Mouse (Mus musculus) kidney, embryonic 15.5 days (tissue): ENCODE measurements around the gene Cadm2. TPM values are rescaled to one million over a fixed set of nuclear protein-coding genes. Genes with fewer than 3 reads are reported as not detected.

Source experiments
- ATAC-seq: fragments of 200-750 bp; cut with Nextera tagmentation; replicated peaks from 2 replicates; pipeline ENCODE4 v1.8.0; 2017; ENCODE audit warnings: moderate TSS enrichment; ENCODE audit not compliant: low FRiP score
- H3K27ac ChIP-seq: fragments of 300-500 bp; sonication (generic); 2 replicates; pipeline ENCODE4 v1.5.1; 2015; ENCODE audit warnings: mild to moderate bottlenecking, inconsistent platforms
- H3K27me3 ChIP-seq: fragments of 300-500 bp; sonication (generic); 2 replicates; pipeline ENCODE4 v1.6.1; 2015; ENCODE audit warnings: inconsistent platforms
- H3K36me3 ChIP-seq: fragments of 300-500 bp; sonication (generic); 2 replicates; pipeline ENCODE4 v1.6.1; 2015; ENCODE audit warnings: inconsistent platforms
- H3K4me1 ChIP-seq: fragments of 300-500 bp; sonication (generic); 2 replicates; pipeline ENCODE4 v1.6.1; 2015; ENCODE audit warnings: inconsistent platforms
- H3K4me2 ChIP-seq: fragments of 300-500 bp; sonication (generic); 2 replicates; pipeline ENCODE4 v1.6.1; 2015; ENCODE audit warnings: moderate library complexity, mild to moderate bottlenecking, inconsistent platforms
- H3K4me3 ChIP-seq: fragments of 300-500 bp; sonication (generic); replicated peaks from 2 replicates; pipeline ENCODE4 v1.5.1; 2015; ENCODE audit warnings: mild to moderate bottlenecking, inconsistent platforms
- H3K9ac ChIP-seq: fragments of 300-500 bp; sonication (generic); 2 replicates; pipeline ENCODE4 v1.6.1; 2015; ENCODE audit warnings: mild to moderate bottlenecking, inconsistent platforms
- H3K9me3 ChIP-seq: fragments of 300-500 bp; sonication (generic); replicated peaks from 2 replicates; pipeline ENCODE4 v1.6.1; 2016; ENCODE audit warnings: inconsistent platforms
- WGBS: fragments of 180-500 bp; shearing (Covaris S2); methylation state at CpG from one replicate; pipeline ENCODE4 v1.1.7; 2015; ENCODE audit warnings: mixed read lengths; 5-methylcytosine and 5-hydroxymethylcytosine counted together
- polyA plus RNA-seq: library from polyadenylated mRNA; unstranded; fragments of >200 nt; fragmentation: Nextera tagmentation; extraction: Ambion mirVana; gene quantifications from 2 replicates; pipeline ENCODE4 v1.2.1, GENCODE M21; 2015

Cadm2 gene
- polyA plus RNA-seq, 1 experiment from 2014 or later = 0.26 TPM

DNA sequence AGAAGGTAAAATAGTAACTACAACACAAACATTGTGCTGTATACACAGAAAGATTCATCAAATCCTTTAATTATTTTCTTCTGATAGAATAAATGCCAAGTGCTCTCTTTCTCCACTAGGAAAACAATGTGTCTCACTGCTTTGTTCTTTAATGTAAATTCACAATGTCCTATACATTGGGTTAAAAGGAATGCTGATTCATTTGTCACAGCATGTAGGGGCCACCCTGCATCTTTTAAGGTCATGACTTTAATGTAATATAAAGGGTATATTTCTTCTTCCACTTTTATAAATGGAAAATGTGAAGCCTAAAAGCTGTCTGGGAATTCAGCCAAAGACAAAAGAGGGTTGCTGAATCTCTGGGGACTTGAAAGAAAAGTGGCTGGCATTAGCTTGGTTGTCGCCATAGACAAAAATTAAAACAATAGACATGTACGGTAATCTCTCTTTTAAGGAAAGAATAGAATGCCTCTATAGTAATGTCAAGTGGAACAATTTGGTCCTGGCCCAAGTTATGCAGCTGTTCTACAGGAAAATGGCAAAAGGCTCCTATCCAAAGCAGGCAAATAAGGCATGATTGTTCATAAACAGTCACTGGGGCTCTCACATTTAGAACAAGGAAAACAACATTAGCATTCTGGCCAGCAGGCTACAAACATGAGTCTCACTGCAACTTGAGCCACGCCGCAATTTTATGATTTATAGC is 851.9 kb downstream of the Cadm2 start:
- H3K36me3 ChIP-seq = no peaks in the 10 kb centered on the region
- no peak overlapping the region for H3K4me3 ChIP-seq
- 80% methylated on average over 4 of the region's 4 CpGs for WGBS
- H3K4me1 ChIP-seq = no peaks in the 10 kb centered on the region
- ATAC-seq = no peak
- H3K27me3 ChIP-seq = no peaks in the 10 kb centered on the region
- no peaks in the 10 kb centered on the region for H3K9me3 ChIP-seq
- no peak overlapping the region for H3K9ac ChIP-seq
- H3K4me2 ChIP-seq = no peak overlapping the region
- H3K27ac ChIP-seq = no peak overlapping the region

DNA sequence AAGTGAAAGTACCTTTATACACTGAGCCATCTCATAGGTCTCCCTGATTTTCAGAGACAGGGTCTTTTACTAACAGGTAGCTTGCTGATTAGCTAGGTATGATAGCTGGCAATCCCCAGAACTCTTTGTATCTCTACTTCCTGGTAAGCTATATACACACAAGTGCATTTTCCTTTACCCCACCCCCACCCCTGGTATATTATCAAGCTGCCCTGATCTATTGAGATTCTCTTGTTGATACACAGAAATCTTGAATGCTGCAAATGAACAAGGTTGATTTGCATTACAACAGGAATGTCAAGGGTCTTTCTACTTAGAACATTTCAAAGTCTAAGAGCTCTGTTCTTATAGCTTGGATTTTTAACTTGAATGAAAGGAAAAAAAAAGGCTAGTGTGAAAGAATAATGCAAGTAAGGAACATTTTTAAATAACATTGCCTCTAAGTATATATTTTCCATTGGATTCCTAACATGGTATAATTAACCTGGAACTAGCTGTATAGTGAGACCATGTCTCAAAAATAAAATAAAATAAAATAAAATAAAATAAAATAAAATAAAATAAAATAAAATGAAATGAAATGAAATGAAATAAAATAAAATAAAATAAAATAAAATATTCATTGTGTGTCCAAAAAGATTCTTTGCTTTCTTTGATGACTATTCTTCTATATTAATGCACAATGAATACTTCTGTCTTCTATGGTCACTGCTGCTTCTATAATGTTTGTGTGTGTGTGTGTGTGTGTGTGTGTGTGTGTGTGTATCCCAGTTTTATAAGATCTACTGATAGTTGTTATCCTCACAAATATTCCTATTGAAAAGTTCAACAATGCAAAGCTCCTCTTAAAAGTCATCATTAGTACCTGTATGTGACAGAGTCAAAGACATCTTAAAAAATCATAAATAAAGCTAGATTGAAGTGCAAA is 858.9 kb downstream of the Cadm2 start:
- H3K4me3 ChIP-seq = no peak overlapping the region
- H3K27me3 ChIP-seq = no peaks in the 10 kb centered on the region
- H3K36me3 ChIP-seq = no peaks in the 10 kb centered on the region
- no peak overlapping the region for H3K9ac ChIP-seq
- H3K9me3 ChIP-seq = no peaks in the 10 kb centered on the region
- H3K4me1 ChIP-seq = no peaks in the 10 kb centered on the region
- no peak overlapping the region for H3K27ac ChIP-seq
- no peak for ATAC-seq
- no peak overlapping the region for H3K4me2 ChIP-seq

- no peaks in the 10 kb centered on the region for H3K9me3 ChIP-seq
- H3K4me3 ChIP-seq = no peak overlapping the region
- no peak overlapping the region for H3K27ac ChIP-seq
- 81% methylated on average over 2 of the region's 2 CpGs for WGBS
- H3K27me3 ChIP-seq = no peaks in the 10 kb centered on the region
- no peaks in the 10 kb centered on the region for H3K4me1 ChIP-seq
- H3K9ac ChIP-seq = no peak overlapping the region
- H3K36me3 ChIP-seq = no peaks in the 10 kb centered on the region
- no peak for ATAC-seq
- no peak overlapping the region for H3K4me2 ChIP-seq
Observed at GRCm38 (mm10) chr16:66748533-66748932, 872.2 kb downstream of the Cadm2 start.

GRCm38 (mm10) chr16:66731212-66731611 is 889.5 kb downstream of the Cadm2 start:
- no peak overlapping the region for H3K4me3 ChIP-seq
- H3K9me3 ChIP-seq = no peaks in the 10 kb centered on the region
- H3K27me3 ChIP-seq = no peaks in the 10 kb centered on the region
- H3K27ac ChIP-seq = no peak overlapping the region
- H3K9ac ChIP-seq = no peak overlapping the region
- H3K36me3 ChIP-seq = no peaks in the 10 kb centered on the region
- no peak overlapping the region for H3K4me2 ChIP-seq
- no peak for ATAC-seq
- no peaks in the 10 kb centered on the region for H3K4me1 ChIP-seq
- WGBS = 70% methylated on average over 3 of the region's 3 CpGs

DNA sequence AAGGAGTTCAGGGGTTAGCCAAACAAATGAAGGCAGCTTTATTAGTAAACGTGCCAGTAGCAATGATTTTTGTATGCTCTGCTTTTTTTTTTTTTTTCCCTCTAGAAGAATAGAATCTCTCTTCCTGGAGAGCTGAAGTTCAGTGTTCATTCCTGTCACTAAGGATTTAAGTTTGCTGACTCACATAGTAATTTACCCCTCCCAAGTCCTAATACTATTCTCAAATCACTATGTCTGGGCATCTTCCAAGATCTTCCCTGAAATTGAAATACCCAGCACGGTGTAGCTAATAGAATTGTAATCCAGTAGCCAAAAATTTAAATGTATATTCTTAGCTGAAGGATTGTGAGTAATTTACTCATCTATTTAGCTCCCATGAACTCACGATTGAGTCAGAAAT is 914.2 kb downstream of the Cadm2 start:
- no peaks in the 10 kb centered on the region for H3K9me3 ChIP-seq
- H3K27me3 ChIP-seq = no peaks in the 10 kb centered on the region
- no peak overlapping the region for H3K4me2 ChIP-seq
- no peaks in the 10 kb centered on the region for H3K4me1 ChIP-seq
- WGBS = 56% methylated on average over 3 of the region's 3 CpGs
- H3K9ac ChIP-seq = no peak overlapping the region
- no peaks in the 10 kb centered on the region for H3K36me3 ChIP-seq
- no peak for ATAC-seq
- no peak overlapping the region for H3K27ac ChIP-seq
- H3K4me3 ChIP-seq = no peak overlapping the region

GRCm38 (mm10) chr16:66694783-66695182 is 925.9 kb downstream of the Cadm2 start:
- H3K9ac ChIP-seq = no peak overlapping the region
- H3K9me3 ChIP-seq = no peaks in the 10 kb centered on the region
- no peaks in the 10 kb centered on the region for H3K36me3 ChIP-seq
- no peak overlapping the region for H3K27ac ChIP-seq
- no peak for ATAC-seq
- no peaks in the 10 kb centered on the region for H3K27me3 ChIP-seq
- no peaks in the 10 kb centered on the region for H3K4me1 ChIP-seq
- no peak overlapping the region for H3K4me2 ChIP-seq
- H3K4me3 ChIP-seq = no peak overlapping the region

GRCm38 (mm10) chr16:66677241-66677640 is 943.5 kb downstream of the Cadm2 start:
- H3K36me3 ChIP-seq = no peaks in the 10 kb centered on the region
- no peak overlapping the region for H3K4me3 ChIP-seq
- no peak for ATAC-seq

GRCm38 (mm10) chr16:66651013-66651362 is 969.7 kb downstream of the Cadm2 start:
- Histone ChIP-seq H3K4me1 (no peaks in the 10 kb centered on the region), H3K27me3 (no peaks in the 10 kb centered on the region), H3K4me2 (no peak overlapping the region), H3K36me3 (no peaks in the 10 kb centered on the region), H3K27ac (no peak overlapping the region), H3K4me3 (no peak overlapping the region), H3K9me3 (no peaks in the 10 kb centered on the region), H3K9ac (no peak overlapping the region)
- 67% methylated on average over 1 of the region's 1 CpGs for WGBS
- no peak for ATAC-seq

More at GRCm38 (mm10) chr16:66677241-66677640, 943.5 kb downstream of the Cadm2 start:
- Histone ChIP-seq H3K27ac (no peak overlapping the region), H3K9ac (no peak overlapping the region), H3K9me3 (no peaks in the 10 kb centered on the region), H3K4me1 (no peaks in the 10 kb centered on the region), H3K4me2 (no peak overlapping the region), H3K27me3 (no peaks in the 10 kb centered on the region)

- no peaks in the 10 kb centered on the region for H3K27me3 ChIP-seq
- H3K4me1 ChIP-seq = no peaks in the 10 kb centered on the region
- H3K9me3 ChIP-seq = no peaks in the 10 kb centered on the region
- H3K36me3 ChIP-seq = no peaks in the 10 kb centered on the region
- no peak for ATAC-seq
- 88% methylated on average over 11 of the region's 11 CpGs for WGBS
- H3K27ac ChIP-seq = no peak overlapping the region
- no peak overlapping the region for H3K4me3 ChIP-seq
- no peak overlapping the region for H3K4me2 ChIP-seq
- no peak overlapping the region for H3K9ac ChIP-seq
Observed at GRCm38 (mm10) chr16:66650348-66651012, 970.2 kb downstream of the Cadm2 start.

GRCm38 (mm10) chr16:66647798-66648197 is 972.9 kb downstream of the Cadm2 start:
- Histone ChIP-seq H3K4me2 (no peak overlapping the region), H3K36me3 (no peaks in the 10 kb centered on the region), H3K4me3 (no peak overlapping the region), H3K4me1 (no peaks in the 10 kb centered on the region), H3K27me3 (no peaks in the 10 kb centered on the region), H3K9ac (no peak overlapping the region), H3K27ac (no peak overlapping the region), H3K9me3 (no peaks in the 10 kb centered on the region)
- no peak for ATAC-seq
- WGBS = 86% methylated on average over 4 of the region's 4 CpGs

DNA sequence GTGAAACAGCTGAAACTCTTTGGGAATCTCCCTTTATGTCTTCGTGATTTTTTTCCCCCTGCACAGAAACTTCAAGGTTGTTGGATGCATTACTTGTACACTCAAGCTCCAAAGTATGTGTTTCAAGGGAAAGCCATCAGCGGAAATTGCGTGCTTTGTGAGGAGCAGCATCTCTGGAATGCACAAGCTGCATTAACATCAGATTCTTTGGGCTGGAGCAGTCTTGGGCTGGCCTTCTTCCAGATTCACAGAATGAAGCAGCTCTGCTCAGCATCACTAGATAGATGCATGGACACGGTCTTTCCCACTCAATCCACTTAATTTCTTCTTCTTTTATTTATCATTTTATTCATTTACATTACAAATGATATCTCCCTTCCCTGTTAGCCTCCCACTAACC is 977.1 kb downstream of the Cadm2 start:
- Histone ChIP-seq H3K27me3 (no peaks in the 10 kb centered on the region), H3K4me2 (no peak overlapping the region), H3K9ac (no peak overlapping the region), H3K4me3 (no peak overlapping the region), H3K27ac (no peak overlapping the region), H3K9me3 (no peaks in the 10 kb centered on the region), H3K4me1 (no peaks in the 10 kb centered on the region), H3K36me3 (no peaks in the 10 kb centered on the region)
- no peak for ATAC-seq
- 80% methylated on average over 4 of the region's 4 CpGs for WGBS

- Histone ChIP-seq H3K27me3 (no peaks in the 10 kb centered on the region), H3K4me2 (no peak overlapping the region), H3K4me3 (no peak overlapping the region), H3K27ac (no peak overlapping the region), H3K9me3 (no peaks in the 10 kb centered on the region), H3K36me3 (no peaks in the 10 kb centered on the region), H3K4me1 (no peaks in the 10 kb centered on the region), H3K9ac (no peak overlapping the region)
- no peak for ATAC-seq
Observed at GRCm38 (mm10) chr16:66627527-66627926, 993.2 kb downstream of the Cadm2 start.
